Mouse (Mus musculus): ENCODE results near the gene Tmem35b. TPM values are rescaled to one million over a fixed set of nuclear protein-coding genes. Genes with fewer than 3 reads are reported as not detected.

Gene Tmem35b
- polyA plus RNA-seq (2014; fragmentation: Illumina TruSeq; extraction: RNeasy Lipid Tissue Mini Kit (QIAGEN cat#74804)): 23.5 TPM

DNA sequence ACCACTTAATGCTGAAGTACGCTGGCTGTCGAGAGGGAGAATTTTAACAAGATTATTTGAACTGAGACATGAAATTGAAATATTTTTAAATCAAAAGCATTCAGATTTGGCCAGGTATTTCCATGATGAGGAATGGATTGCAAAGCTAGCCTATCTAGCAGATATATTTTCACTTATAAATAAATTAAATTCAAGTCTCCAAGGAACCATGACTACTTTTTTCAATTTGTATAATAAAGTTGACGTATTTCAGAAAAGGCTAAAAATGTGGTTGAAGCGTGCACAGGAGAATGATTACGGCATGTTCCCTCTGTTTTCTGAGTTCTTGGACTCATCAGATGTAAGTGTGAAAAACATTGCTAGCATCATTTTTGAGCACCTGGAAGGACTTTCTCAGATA lies at the start of gene Tmem35b:
Gene Tmem35b (plus strand): TSS at position 301 of the 400 bp plus-strand sequence.

DNA sequence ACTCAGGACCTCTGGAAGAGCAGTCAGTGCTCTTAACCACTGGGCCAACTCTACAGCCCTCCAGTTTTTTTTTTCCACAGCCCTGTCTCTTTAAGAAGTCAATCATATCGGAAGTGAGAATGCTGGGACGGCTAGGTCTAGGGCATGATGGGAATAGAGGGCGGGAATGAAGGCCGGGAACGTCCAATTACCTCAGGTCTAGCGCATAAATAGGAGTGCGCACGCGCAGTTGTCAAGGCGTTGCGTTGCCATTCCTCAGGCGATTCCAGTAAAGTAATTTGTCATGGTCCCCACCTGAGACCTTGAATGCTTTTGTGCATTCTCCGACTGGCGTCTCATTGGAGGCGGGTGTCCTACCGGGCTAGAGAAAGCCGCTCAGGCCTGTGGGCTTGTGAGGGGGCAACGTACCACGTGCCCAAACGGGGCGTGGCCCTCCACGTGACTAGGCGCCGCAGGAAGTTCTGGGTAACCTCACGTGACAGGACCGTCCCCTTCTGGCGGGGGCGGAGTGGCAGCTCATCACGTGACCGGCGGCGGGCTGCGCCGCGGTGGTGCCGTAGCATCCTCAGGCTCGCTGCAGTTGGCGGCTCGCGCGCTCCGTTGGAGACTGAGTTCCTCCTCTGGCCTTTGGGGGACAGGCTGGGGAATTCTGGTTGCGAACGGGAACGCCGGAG lies 46.5 kb upstream of the Tmem35b start, which contains the start of gene Zmym6:
Gene Zmym6 (plus strand): TSS at position 509 of the 674 bp plus-strand sequence.

GRCm38 (mm10) chr4:127168914-127169345 lies 45.4 kb downstream of the Tmem35b start, which contains the start of gene Dlgap3:
Gene Dlgap3, plus strand, starts transcription at chr4:127169204.

Other genes with a start within 250 kb of the Tmem35b start
- 126 TPM for gene Zmym4, start 155.6 kb upstream of the Tmem35b start, polyA plus RNA-seq (2014; fragmentation: Illumina TruSeq; extraction: RNeasy Lipid Tissue Mini Kit (QIAGEN cat#74804))
- 716 TPM for gene Sfpq, start 102.4 kb upstream of the Tmem35b start, polyA plus RNA-seq (2014; fragmentation: Illumina TruSeq; extraction: RNeasy Lipid Tissue Mini Kit (QIAGEN cat#74804))
- 40.3 TPM for gene Zmym1, start 62.5 kb upstream of the Tmem35b start, polyA plus RNA-seq (2014; fragmentation: Illumina TruSeq; extraction: RNeasy Lipid Tissue Mini Kit (QIAGEN cat#74804))
- 31.5 TPM for gene Zmym6, start 46.3 kb upstream of the Tmem35b start, polyA plus RNA-seq (2014; fragmentation: Illumina TruSeq; extraction: RNeasy Lipid Tissue Mini Kit (QIAGEN cat#74804))
- gene Dlgap3, start 45.5 kb downstream of the Tmem35b start, polyA plus RNA-seq (2014; fragmentation: Illumina TruSeq; extraction: RNeasy Lipid Tissue Mini Kit (QIAGEN cat#74804)): not detected
- 2.1 TPM for gene Smim12, start 120.1 kb downstream of the Tmem35b start, polyA plus RNA-seq (2014; fragmentation: Illumina TruSeq; extraction: RNeasy Lipid Tissue Mini Kit (QIAGEN cat#74804))
- gene Gja4, start 190.3 kb downstream of the Tmem35b start, polyA plus RNA-seq (2014; fragmentation: Illumina TruSeq; extraction: RNeasy Lipid Tissue Mini Kit (QIAGEN cat#74804)): not detected
- gene Gjb3, start 207.2 kb downstream of the Tmem35b start, polyA plus RNA-seq (2014; fragmentation: Illumina TruSeq; extraction: RNeasy Lipid Tissue Mini Kit (QIAGEN cat#74804)): not detected
- not detected for gene Gjb4, start 230.4 kb downstream of the Tmem35b start, polyA plus RNA-seq (2014; fragmentation: Illumina TruSeq; extraction: RNeasy Lipid Tissue Mini Kit (QIAGEN cat#74804))
- not detected for gene Gjb5, start 234.5 kb downstream of the Tmem35b start, polyA plus RNA-seq (2014; fragmentation: Illumina TruSeq; extraction: RNeasy Lipid Tissue Mini Kit (QIAGEN cat#74804))

Data from ovary, adult 10 weeks (tissue).